Mouse (Mus musculus) ES-Bruce4 (cell line): Measurements from ENCODE around the gene Mrrf.

Source experiments
- CTCF ChIP-seq: IDR thresholded peaks from one replicate; pipeline ENCODE4 v1.8.1; 2011; ENCODE audit warnings: low read depth, low read length
- EP300 ChIP-seq: IDR thresholded peaks from 2 replicates; pipeline ENCODE4 v1.6.1; 2011; ENCODE audit warnings: low read depth, low read length; ENCODE audit not compliant: insufficient read depth
- POLR2A ChIP-seq: IDR thresholded peaks from one replicate; pipeline ENCODE4 v1.8.1; 2011; ENCODE audit warnings: low read length; ENCODE audit not compliant: insufficient read depth

GRCm38 (mm10) chr2:36211785-36212184 lies 75.6 kb downstream of the Mrrf start:
- TF ChIP-seq POLR2A: no peak
- TF ChIP-seq CTCF: no peak
- TF ChIP-seq EP300: no peak
